Mouse (Mus musculus): ENCODE measurements around the gene Gm20696. TPM values are rescaled to one million over a fixed set of nuclear protein-coding genes. Genes with fewer than 3 reads are reported as not detected.
A peak's percentile ranks its signal among the peaks of the same experiment; 100 is the strongest.

The Gm20696 gene
- polyA plus RNA-seq, 1 experiment, result 0.24 TPM

DNA sequence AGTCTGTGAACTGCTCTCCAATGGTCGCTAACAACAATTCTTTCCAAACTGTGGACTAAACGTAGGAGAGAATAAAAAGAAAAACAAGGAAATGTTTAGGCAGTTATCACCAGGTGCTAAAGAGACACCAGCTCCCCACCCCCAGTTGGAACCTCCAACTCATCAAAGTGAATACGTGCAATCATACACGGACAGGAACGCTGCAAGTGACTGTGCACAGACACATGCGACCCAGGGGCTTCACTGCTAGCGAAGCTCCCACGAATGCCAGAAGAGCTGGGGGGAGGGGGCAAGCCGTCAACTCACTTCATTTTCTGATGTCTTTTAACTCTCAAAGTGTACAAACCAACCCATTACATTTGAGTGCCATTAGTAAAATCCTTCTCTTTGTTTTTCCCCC lies 30.5 kb downstream of the Gm20696 start:
- no peak overlapping the region for H3K27ac ChIP-seq (ENCODE audit: insufficient read depth, low read length)
- H3K9ac ChIP-seq (ENCODE audit: low read depth, poor library complexity, severe bottlenecking), result no peak overlapping the region
- H3K36me3 ChIP-seq (ENCODE audit: control insufficient read depth, insufficient read depth, low read length, poor library complexity, severe bottlenecking), result no peaks in the 10 kb centered on the region
- no peak overlapping the region for H3K4me3 ChIP-seq (ENCODE audit: low read depth, low read length)
- H3K4me1 ChIP-seq (ENCODE audit: control insufficient read depth, insufficient read depth, low read length), result no peaks in the 10 kb centered on the region
- TF ChIP-seq POLR2A (IDR thresholded peaks at IDR 0.05; ENCODE audit: insufficient read depth, low read length) (no peak), CTCF (IDR thresholded peaks at IDR 0.05; ENCODE audit: low read depth, low read length) (no peak), EP300 (IDR thresholded peaks at IDR 0.05; ENCODE audit: insufficient read depth, low read depth, low read length) (no peak)
- no peaks in the 10 kb centered on the region for H3K27me3 ChIP-seq (ENCODE audit: control insufficient read depth, insufficient read depth, low read length, poor library complexity, severe bottlenecking)
- H3K9me3 ChIP-seq (replicated peaks; ENCODE audit: control insufficient read depth, insufficient read depth, low read length, poor library complexity, severe bottlenecking), result no peaks in the 10 kb centered on the region

DNA sequence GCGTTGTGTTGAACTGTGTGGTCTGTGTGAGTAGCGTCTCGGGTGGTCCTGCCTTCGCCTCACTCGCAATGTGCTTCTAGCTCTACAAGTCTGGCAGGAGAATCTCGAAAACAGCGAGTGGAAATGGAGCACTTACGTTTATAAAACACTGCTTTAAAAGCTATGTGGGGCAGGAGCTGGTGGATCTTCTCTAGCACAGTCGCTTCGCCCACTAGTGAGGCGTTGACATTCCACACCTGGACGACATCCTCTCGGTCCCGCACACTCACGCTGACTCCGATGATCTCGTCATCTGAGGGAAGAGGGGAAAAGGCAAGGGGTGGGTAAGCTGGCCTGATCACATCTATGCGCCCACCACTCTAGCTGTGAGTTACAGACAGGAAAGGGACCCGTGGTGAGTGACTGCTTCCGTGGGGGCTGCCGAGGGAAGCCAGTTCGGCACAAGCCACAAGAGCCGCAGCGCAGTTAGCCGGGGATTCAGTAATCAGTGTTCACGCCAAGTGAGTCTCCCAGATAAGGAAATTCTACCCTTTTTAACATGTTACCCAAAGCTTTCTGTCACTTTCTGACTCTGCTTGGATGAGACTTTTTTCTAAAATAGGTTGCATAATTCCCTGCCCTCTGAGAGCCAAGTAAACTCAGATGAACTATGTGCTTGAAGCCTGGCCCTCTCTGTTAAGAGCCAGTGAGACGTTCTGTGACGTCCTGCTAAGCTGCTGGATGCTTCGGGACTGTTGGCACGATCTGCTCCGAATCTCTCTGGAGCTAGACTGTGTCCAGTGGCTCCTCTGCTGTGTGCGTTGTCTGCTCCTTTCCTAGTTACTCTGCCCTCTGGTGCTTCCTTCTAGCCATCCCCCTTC lies 34.2 kb downstream of the Gm20696 start:
- Histone ChIP-seq H3K9ac (ENCODE audit: low read depth, poor library complexity, severe bottlenecking) (no peak overlapping the region), H3K27ac (ENCODE audit: insufficient read depth, low read length) (no peak overlapping the region), H3K36me3 (ENCODE audit: control insufficient read depth, insufficient read depth, low read length, poor library complexity, severe bottlenecking) (no peaks in the 10 kb centered on the region), H3K4me3 (ENCODE audit: low read depth, low read length) (no peak overlapping the region), H3K4me1 (ENCODE audit: control insufficient read depth, insufficient read depth, low read length) (no peaks in the 10 kb centered on the region), H3K9me3 (replicated peaks; ENCODE audit: control insufficient read depth, insufficient read depth, low read length, poor library complexity, severe bottlenecking) (no peaks in the 10 kb centered on the region), H3K27me3 (ENCODE audit: control insufficient read depth, insufficient read depth, low read length, poor library complexity, severe bottlenecking) (no peaks in the 10 kb centered on the region)
- TF ChIP-seq POLR2A (IDR thresholded peaks at IDR 0.05; ENCODE audit: insufficient read depth, low read length) (no peak), CTCF (IDR thresholded peaks at IDR 0.05; ENCODE audit: low read depth, low read length) (no peak), EP300 (IDR thresholded peaks at IDR 0.05; ENCODE audit: insufficient read depth, low read depth, low read length) (no peak)

DNA sequence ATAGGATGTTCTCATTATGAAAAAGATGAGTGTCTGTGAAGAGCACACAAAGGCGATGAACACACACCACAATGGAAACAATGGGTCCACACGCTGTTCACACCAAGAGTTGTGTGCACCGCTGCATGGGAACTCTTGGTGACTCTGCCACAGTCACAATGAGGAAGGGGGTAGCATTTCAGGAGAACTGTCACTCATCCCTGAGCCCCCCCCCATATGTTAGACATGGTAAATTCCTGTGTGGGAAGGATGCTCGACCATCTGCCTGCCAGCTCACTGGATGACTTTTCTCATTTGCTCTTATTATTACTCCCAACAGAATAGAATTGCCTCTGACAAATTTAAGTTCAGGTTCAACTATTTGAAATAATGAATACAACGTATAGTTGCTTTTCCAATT lies 35.0 kb downstream of the Gm20696 start:
- Histone ChIP-seq H3K4me1 (ENCODE audit: control insufficient read depth, insufficient read depth, low read length) (no peaks in the 10 kb centered on the region), H3K27me3 (ENCODE audit: control insufficient read depth, insufficient read depth, low read length, poor library complexity, severe bottlenecking) (no peaks in the 10 kb centered on the region), H3K36me3 (ENCODE audit: control insufficient read depth, insufficient read depth, low read length, poor library complexity, severe bottlenecking) (no peaks in the 10 kb centered on the region), H3K9ac (ENCODE audit: low read depth, poor library complexity, severe bottlenecking) (no peak overlapping the region), H3K27ac (ENCODE audit: insufficient read depth, low read length) (no peak overlapping the region), H3K9me3 (replicated peaks; ENCODE audit: control insufficient read depth, insufficient read depth, low read length, poor library complexity, severe bottlenecking) (no peaks in the 10 kb centered on the region), H3K4me3 (ENCODE audit: low read depth, low read length) (no peak overlapping the region)
- TF ChIP-seq CTCF (IDR thresholded peaks at IDR 0.05; ENCODE audit: low read depth, low read length) (no peak), EP300 (IDR thresholded peaks at IDR 0.05; ENCODE audit: insufficient read depth, low read depth, low read length) (no peak), POLR2A (IDR thresholded peaks at IDR 0.05; ENCODE audit: insufficient read depth, low read length) (no peak)

DNA sequence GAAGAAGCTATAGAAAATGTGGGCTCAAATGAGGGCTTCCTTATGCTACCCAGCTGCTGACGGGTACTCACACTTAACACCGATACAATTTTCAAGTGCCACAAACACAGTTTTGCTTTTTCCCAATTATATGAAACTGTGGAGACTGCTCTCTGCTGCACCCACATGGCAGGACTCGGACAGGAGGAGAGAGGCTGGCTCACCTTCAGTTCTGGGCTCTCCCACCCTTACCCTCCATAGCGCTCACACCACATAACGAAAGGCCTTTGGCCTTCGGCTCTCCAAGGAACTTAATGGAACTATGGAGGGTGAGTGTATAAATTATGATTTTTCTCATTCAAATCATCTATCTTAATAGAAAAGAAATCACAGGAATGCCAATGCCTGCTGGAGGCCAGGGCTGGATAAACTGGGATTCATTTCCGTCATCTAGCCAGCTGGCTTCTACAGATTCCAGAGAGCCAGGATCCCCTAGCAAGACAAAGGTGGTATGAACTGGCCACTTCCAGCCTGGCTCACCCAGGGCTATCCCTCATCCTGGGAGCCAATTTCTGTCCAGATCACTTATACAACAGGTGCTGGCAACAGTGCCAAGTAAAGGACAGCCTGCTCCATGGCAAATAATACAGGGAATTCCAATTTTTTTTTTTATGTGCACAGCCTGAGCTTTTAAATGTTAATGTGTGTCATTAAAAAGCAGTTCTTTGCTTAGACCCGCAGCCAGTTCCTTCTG lies 36.7 kb downstream of the Gm20696 start:
- H3K9ac ChIP-seq (ENCODE audit: low read depth, poor library complexity, severe bottlenecking), result no peak overlapping the region
- H3K27me3 ChIP-seq (ENCODE audit: control insufficient read depth, insufficient read depth, low read length, poor library complexity, severe bottlenecking), result no peaks in the 10 kb centered on the region
- TF ChIP-seq EP300 (IDR thresholded peaks at IDR 0.05; ENCODE audit: insufficient read depth, low read depth, low read length) (no peak), POLR2A (IDR thresholded peaks at IDR 0.05; ENCODE audit: insufficient read depth, low read length) (no peak), CTCF (IDR thresholded peaks at IDR 0.05; ENCODE audit: low read depth, low read length) (peak; percentile 1)
- no peak overlapping the region for H3K4me3 ChIP-seq (ENCODE audit: low read depth, low read length)
- H3K9me3 ChIP-seq (replicated peaks; ENCODE audit: control insufficient read depth, insufficient read depth, low read length, poor library complexity, severe bottlenecking), result no peaks in the 10 kb centered on the region
- H3K27ac ChIP-seq (ENCODE audit: insufficient read depth, low read length), result no peak overlapping the region
- no peaks in the 10 kb centered on the region for H3K4me1 ChIP-seq (ENCODE audit: control insufficient read depth, insufficient read depth, low read length)
- no peaks in the 10 kb centered on the region for H3K36me3 ChIP-seq (ENCODE audit: control insufficient read depth, insufficient read depth, low read length, poor library complexity, severe bottlenecking)

DNA sequence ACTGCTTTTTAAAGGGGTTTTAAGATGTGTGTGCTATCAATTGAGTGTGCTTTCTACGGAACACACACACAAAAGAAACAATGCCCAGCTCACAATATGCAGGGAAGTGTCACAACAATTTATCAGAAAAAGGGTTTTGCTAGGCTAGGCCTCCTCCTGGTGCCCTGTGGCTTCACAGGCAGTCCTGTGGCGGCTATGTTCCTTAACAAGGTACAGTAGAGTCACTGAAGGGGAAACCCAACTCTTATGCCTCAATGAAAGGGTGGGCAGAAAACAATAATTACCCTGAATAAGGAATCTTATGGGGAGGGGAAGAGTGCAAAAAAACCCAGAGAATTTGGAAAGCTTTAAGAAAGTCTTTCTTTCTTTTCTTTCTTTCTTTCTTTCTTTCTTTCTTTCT lies 40.2 kb downstream of the Gm20696 start:
- Histone ChIP-seq H3K4me1 (ENCODE audit: control insufficient read depth, insufficient read depth, low read length) (peaks cover 4% of the 10 kb centered on the region), H3K9ac (ENCODE audit: low read depth, poor library complexity, severe bottlenecking) (no peak overlapping the region), H3K27me3 (ENCODE audit: control insufficient read depth, insufficient read depth, low read length, poor library complexity, severe bottlenecking) (no peaks in the 10 kb centered on the region), H3K27ac (ENCODE audit: insufficient read depth, low read length) (no peak overlapping the region), H3K9me3 (replicated peaks; ENCODE audit: control insufficient read depth, insufficient read depth, low read length, poor library complexity, severe bottlenecking) (no peaks in the 10 kb centered on the region), H3K36me3 (ENCODE audit: control insufficient read depth, insufficient read depth, low read length, poor library complexity, severe bottlenecking) (no peaks in the 10 kb centered on the region), H3K4me3 (ENCODE audit: low read depth, low read length) (no peak overlapping the region)
- no peak for TF ChIP-seq CTCF (IDR thresholded peaks at IDR 0.05; ENCODE audit: low read depth, low read length)

DNA sequence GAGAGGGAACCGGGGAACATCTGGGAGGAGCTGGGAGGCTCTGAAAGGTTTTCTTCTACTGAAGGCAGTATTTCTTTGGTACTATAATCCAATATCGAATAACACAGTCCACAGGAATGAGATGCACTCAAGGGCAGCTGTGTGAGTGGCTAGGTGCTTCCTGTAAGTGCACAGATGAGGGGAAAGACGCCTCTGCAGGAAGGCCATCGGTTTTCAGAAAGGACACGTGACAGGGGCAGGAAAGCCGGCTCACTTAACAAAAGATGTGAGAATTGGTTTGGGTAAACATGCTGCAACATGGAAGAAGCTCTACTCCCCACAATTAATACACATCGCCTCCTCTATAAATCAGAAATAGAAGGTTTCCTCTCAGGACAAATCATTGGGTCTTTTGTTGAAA lies 40.8 kb downstream of the Gm20696 start:
- TF ChIP-seq EP300 (IDR thresholded peaks at IDR 0.05; ENCODE audit: insufficient read depth, low read depth, low read length) (no peak), CTCF (IDR thresholded peaks at IDR 0.05; ENCODE audit: low read depth, low read length) (no peak), POLR2A (IDR thresholded peaks at IDR 0.05; ENCODE audit: insufficient read depth, low read length) (no peak)
- H3K27ac ChIP-seq (ENCODE audit: insufficient read depth, low read length), result no peak overlapping the region

More for the DNA sequence above, 40.8 kb downstream of the Gm20696 start:
- no peaks in the 10 kb centered on the region for H3K27me3 ChIP-seq (ENCODE audit: control insufficient read depth, insufficient read depth, low read length, poor library complexity, severe bottlenecking)
- peaks cover 4% of the 10 kb centered on the region for H3K4me1 ChIP-seq (ENCODE audit: control insufficient read depth, insufficient read depth, low read length)
- no peak overlapping the region for H3K4me3 ChIP-seq (ENCODE audit: low read depth, low read length)
- H3K9me3 ChIP-seq (replicated peaks; ENCODE audit: control insufficient read depth, insufficient read depth, low read length, poor library complexity, severe bottlenecking), result no peaks in the 10 kb centered on the region
- no peak overlapping the region for H3K9ac ChIP-seq (ENCODE audit: low read depth, poor library complexity, severe bottlenecking)
- no peaks in the 10 kb centered on the region for H3K36me3 ChIP-seq (ENCODE audit: control insufficient read depth, insufficient read depth, low read length, poor library complexity, severe bottlenecking)

Data from ES-Bruce4 (cell line).